Mouse (Mus musculus) cerebellum, adult 2 months (tissue): ENCODE data around the gene Lrrc42. TPM values are rescaled to one million over a fixed set of nuclear protein-coding genes. Genes with fewer than 3 reads are reported as not detected.

ENCODE experiments used
- DNase-seq, 2 experiments: peaks; one replicate each; pipeline ENCODE4 v3.0.0; 2021
- H3K27ac ChIP-seq: fragments of 200-500 bp; 2 replicates; pipeline ENCODE4 v1.5.1; 2012; ENCODE audit warnings: low read length, control low read depth, inconsistent platforms; ENCODE audit not compliant: insufficient read depth
- H3K27me3 ChIP-seq: fragments of 200-500 bp; 2 replicates; pipeline ENCODE4 v1.6.1; 2012; ENCODE audit warnings: inconsistent platforms, mild to moderate bottlenecking, low read length, moderate library complexity; ENCODE audit not compliant: control insufficient read depth, insufficient read depth
- H3K4me1 ChIP-seq: fragments of 200-500 bp; 2 replicates; pipeline ENCODE4 v1.6.1; 2011; ENCODE audit warnings: low read length; ENCODE audit not compliant: control insufficient read depth, insufficient read depth
- H3K4me3 ChIP-seq: fragments of 200-500 bp; replicated peaks from 2 replicates; pipeline ENCODE3; 2011; ENCODE audit warnings: mild to moderate bottlenecking, low read depth, low read length, control low read depth; ENCODE audit not compliant: insufficient read depth
- CTCF ChIP-seq: fragments of 200-500 bp; IDR thresholded peaks from 2 replicates; pipeline ENCODE4 v1.5.1; 2011; ENCODE audit warnings: low read depth, mild to moderate bottlenecking, control low read depth, low read length, moderate library complexity, borderline replicate concordance; ENCODE audit not compliant: insufficient read depth
- POLR2A ChIP-seq: fragments of 200-500 bp; IDR thresholded peaks from 2 replicates; pipeline ENCODE4 v1.6.1; 2011; ENCODE audit warnings: low read length, control low read depth, borderline replicate concordance; ENCODE audit not compliant: insufficient read depth
- WGBS: fragments of 180-500 bp; shearing (Covaris S2); methylation state at CpG from one replicate; pipeline ENCODE4 v1.1.7; 2018; 5-methylcytosine and 5-hydroxymethylcytosine counted together
- polyA plus RNA-seq: library from polyadenylated mRNA; depleted of rRNA; stranded (reverse); fragments of >200 nt; gene quantifications from 2 replicates; pipeline ENCODE4 v1.2.3, GENCODE M21; 2012

The Lrrc42 gene
- polyA plus RNA-seq, 1 experiment: 24.1 TPM

DNA sequence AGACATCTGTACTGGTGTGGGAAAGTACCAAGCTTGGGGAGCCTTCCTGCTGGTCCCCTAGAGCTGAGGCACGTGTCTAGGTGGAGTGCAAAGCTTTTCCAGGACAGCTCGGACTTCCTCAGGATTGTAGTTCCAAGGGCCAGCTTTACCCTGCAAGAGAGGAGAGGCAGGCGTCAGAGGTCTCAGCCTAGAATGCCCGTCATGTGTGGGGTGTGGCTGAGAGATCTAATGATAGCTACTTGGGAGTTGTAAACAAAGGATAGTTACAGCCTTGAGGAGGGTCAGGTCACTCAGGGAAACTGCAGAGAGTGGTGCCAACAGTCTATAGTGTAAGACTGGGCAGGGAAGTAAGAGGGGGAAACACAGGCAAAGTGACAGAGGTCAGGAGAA is 38.9 kb upstream of the Lrrc42 start:
- H3K4me3 ChIP-seq: no peak overlapping the region
- whole genome bisulfite sequencing: 82% methylated on average over 4 of the region's 4 CpGs
- no peak for DNase-seq
- no peak overlapping the region for H3K27ac ChIP-seq
- TF ChIP-seq CTCF (no peak), POLR2A (no peak)
- no peaks in the 10 kb centered on the region for H3K4me1 ChIP-seq
- H3K27me3 ChIP-seq: no peaks in the 10 kb centered on the region

DNA sequence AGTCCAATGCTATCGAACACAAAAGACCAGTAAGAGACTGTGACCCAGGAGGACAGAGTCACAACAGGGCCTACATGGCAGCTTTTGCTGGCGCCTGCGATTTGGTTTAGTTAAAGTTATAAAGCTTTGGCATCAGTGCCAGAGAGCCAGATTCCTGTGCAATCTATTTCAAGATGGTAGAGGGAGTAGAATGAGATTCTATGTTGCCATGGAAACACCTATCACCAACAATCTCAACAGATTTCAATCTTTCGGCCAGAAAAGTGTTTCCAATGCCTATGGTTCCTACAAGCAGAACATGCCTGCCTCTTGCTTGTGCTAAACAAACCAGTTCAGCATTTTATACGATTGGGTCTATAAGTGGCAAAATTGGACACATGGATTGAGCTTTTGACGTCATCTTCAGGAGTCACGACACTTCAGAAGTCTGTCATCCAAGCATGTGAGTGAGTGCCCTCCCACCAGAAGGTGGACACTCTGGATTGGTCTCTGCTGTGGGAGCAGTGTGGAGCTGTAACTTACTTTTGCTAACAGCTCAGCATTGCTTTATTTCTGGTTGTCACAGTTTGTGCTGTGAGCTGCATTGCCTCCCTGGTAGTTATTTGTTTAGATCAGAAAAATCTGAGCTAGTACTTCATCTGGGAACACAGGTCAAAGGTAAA is 38.4 kb upstream of the Lrrc42 start:
- no peak for DNase-seq
- Histone ChIP-seq H3K27me3 (no peaks in the 10 kb centered on the region), H3K4me3 (no peak overlapping the region), H3K4me1 (no peaks in the 10 kb centered on the region), H3K27ac (no peak overlapping the region)
- WGBS: 79% methylated on average over 7 of the region's 7 CpGs
- TF ChIP-seq CTCF (no peak), POLR2A (no peak)

DNA sequence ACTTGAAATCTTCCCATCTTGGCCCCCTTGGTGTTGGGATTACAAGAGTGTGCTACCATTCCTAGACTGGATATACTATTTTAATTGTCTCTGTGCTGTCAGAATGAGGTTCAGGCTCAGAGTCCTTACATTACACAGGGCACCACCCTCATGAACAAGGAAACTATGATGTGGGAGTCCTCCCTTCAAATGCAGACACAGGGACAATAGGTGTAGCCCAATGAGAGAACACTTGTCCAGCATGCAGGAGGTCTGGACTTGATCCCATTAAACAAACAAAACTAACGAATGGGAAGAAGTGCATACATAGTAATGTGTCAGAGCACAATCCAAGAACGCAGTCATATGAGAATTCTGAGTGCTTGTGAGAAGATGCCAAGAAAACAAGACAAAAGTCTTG is 34.2 kb upstream of the Lrrc42 start:
- Histone ChIP-seq H3K4me3 (no peak overlapping the region), H3K4me1 (no peaks in the 10 kb centered on the region), H3K27ac (no peak overlapping the region), H3K27me3 (no peaks in the 10 kb centered on the region)
- TF ChIP-seq CTCF (no peak), POLR2A (no peak)
- no peak for DNase-seq
- 57% methylated on average over 2 of the region's 2 CpGs for WGBS

DNA sequence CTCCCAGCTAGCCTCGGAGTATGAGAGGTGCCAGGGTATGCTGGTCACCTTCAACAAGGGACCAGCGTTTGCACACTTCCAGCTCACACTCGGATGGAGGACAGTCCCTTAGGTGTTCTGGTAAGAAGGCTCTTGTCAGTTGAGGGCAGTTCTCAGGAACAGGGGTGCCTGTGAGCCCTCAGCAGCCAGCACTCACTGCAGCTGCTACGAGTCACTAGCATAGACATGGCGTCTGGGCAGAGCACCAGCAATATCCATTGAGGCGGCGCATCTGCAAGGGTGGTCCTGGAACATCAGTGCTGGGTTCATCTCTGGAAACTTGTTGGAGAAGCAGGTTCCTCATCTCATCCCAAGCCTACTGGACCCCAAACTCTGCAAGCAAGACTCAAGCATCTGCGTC is 33.1 kb upstream of the Lrrc42 start:
- no peak for TF ChIP-seq POLR2A
- DNase-seq: no peak
- Histone ChIP-seq H3K27me3 (no peaks in the 10 kb centered on the region), H3K4me1 (no peaks in the 10 kb centered on the region), H3K27ac (no peak overlapping the region), H3K4me3 (no peak overlapping the region)
- 81% methylated on average over 8 of the region's 8 CpGs for WGBS

DNA sequence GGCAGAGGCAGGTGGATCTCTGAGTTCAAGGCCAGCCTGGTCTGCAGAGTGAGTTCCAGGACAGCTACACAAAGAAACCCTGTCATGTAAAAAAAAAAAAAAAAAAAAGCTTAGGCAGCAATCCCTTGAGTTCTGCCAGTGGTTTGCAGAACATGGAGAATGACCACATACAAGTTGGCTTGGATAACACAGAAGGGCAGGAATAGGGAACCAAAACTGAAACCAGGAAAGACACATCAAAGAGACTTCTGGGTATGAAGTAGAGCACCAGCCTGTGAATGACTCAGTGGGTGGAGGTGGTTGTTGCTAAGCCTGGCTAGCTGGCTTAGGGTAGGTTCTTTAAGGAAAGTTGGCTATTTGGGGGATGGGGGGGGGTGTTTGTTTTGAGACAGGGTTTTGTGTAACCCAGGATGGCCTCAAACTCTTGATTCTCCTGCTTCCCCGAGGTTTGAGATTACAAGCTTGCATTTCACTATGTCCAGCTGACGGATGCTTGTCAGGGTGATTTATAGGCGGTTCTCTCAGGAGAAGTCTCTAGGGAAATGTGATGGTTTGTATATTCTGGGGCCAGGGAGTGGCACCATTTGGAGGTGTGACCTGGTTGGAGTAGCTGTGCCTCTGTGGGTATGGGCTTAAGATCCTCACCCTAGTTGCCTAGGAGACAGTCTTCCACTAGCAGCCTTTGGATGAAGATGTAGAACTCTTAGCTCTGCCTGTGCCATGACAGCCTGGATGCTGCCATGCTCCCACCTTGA is 32.3 kb upstream of the Lrrc42 start:
- Histone ChIP-seq H3K4me1 (no peaks in the 10 kb centered on the region), H3K27me3 (no peaks in the 10 kb centered on the region), H3K27ac (no peak overlapping the region), H3K4me3 (no peak overlapping the region)
- 79% methylated on average over 3 of the region's 3 CpGs for WGBS
- TF ChIP-seq POLR2A (no peak), CTCF (no peak)
- DNase-seq: no peak

DNA sequence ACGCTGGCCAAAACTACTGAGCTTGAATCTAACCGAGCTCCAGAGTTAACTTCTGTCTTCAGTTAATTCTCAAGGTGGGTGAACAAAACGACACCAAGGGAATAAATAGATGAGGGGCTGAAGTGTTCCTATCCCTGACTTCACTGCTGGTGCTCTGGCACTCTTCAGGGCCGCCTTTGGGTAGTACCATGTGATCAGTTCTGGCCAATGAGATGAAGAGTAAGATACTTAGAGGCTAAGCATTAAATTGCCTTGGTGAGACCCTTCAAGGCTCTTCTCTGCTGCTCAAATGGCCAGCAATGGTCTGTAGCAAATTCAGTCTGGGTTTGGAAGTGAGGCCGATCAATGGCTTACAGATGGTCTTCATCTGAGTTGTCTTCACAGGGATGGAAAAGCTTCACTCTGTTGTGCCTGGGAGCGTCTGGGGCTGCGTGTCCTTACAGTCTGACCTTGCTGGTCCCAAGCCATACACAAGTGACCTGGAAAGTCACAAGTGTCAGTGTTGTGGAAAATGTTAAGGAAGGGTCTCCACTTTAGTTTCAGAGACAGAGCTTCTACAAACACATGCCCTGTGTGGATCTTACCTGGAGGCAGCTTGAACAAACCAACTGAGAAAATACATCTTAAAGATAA is 27.6 kb upstream of the Lrrc42 start:
- H3K27me3 ChIP-seq: no peaks in the 10 kb centered on the region
- WGBS: 83% methylated on average over 7 of the region's 7 CpGs
- H3K4me3 ChIP-seq: no peak overlapping the region
- H3K27ac ChIP-seq: no peak overlapping the region
- H3K4me1 ChIP-seq: no peaks in the 10 kb centered on the region
- DNase-seq: no peak
- TF ChIP-seq CTCF: no peak
- no peak for TF ChIP-seq POLR2A

DNA sequence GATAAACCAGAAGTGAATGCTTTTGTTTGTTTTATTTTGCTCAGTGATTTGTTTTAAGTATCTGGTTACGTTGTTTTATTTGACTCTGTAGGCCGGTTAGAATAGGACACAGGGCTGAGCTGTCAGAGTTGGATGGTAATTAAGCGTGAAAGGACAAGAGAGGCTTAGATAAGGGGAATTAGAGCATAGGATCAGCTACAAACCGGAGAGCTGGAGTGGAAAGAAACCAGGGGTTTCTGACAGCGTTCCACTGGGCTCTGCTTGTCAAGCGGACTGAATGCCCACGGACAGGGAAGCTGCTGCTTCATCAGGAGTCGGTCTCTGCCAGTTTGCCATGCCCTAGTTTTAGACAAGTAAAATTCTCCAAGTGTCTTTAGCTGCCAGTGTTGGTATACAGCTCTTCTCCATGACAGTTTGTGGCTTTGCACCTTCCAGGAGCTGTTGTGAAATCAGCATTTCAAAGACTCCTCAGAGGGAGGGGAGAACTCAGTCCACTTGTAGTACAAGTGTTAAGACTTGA is 24.9 kb upstream of the Lrrc42 start:
- no peaks in the 10 kb centered on the region for H3K4me1 ChIP-seq
- peak in 1 of 2 experiments; percentile 4 for DNase-seq
- H3K27ac ChIP-seq: no peak overlapping the region
- no peak overlapping the region for H3K4me3 ChIP-seq
- WGBS: 30% methylated on average over 8 of the region's 8 CpGs
- no peaks in the 10 kb centered on the region for H3K27me3 ChIP-seq
- TF ChIP-seq CTCF (no peak), POLR2A (no peak)

DNA sequence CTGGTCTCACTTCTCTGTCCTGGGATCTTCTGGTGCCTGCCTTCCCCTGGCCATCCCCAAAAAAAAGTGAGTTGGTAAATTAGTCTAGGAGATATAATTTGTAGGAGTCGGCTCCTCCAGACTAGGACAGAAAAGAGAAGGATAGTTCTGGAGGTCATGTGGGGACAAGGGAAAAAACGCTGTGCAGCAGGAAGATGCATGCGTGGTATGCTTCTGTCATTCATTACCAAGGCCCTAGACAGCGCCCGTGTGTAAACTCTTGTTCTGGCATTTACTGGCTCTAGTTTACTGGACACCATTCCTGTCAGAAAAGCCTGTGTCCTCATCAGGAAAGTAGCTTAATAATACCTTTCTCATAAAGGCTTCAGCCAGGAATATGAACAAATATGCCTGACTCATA is 21.2 kb upstream of the Lrrc42 start:
- no peak for DNase-seq
- no peak overlapping the region for H3K4me3 ChIP-seq

More for the DNA sequence above, 21.2 kb upstream of the Lrrc42 start:
- TF ChIP-seq POLR2A (no peak), CTCF (no peak)
- no peak overlapping the region for H3K27ac ChIP-seq
- 79% methylated on average over 5 of the region's 5 CpGs for WGBS
- no peaks in the 10 kb centered on the region for H3K4me1 ChIP-seq
- H3K27me3 ChIP-seq: no peaks in the 10 kb centered on the region
